Mouse (Mus musculus): ENCODE results near the gene Ulk4.
"Not testable (repeated sequence)": the region's sequence is repeated elsewhere in the genome, so short reads cannot be mapped to it uniquely, and the experiment has no call there.

Gene Ulk4

DNA sequence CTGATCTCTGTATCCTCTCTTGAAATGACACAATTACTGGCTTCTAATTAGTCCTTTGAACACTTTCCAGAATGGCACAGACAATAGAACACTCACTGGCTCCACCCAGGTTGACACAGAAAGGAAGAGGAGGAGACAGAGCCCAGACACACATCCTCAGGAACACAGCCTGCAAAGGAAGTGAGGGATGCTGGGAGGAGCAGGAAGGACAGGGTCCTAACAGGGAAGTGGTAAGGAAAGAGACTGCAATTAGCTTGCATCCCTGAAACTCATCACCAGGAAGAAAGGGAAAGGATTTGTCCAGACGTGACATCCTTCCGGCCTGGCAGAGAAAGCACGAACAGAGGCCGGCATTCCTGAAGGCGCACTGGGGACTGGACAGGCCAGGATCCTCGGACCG is 218.9 kb downstream of the Ulk4 start:
- no peak for DNase-seq

DNA sequence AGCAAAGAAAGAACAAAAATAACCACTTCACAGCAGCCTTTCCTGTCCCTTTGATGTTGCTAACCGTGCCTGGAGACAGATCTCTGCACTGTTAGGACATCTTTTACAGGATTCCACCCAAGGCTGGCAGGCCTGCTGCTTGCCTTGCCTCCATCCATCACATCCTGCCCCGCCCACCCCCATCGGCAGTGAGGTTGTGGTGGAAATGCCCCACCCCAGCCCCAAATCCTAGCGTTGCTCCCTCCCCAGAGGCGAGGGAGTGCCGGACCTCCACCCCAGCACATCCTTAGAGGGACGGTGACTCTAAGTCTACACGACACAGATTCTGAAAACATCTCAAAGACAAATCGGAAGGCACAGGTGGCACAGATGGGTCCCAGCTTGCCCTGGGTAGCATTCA is 219.6 kb downstream of the Ulk4 start:
- DNase-seq: no peak

DNA sequence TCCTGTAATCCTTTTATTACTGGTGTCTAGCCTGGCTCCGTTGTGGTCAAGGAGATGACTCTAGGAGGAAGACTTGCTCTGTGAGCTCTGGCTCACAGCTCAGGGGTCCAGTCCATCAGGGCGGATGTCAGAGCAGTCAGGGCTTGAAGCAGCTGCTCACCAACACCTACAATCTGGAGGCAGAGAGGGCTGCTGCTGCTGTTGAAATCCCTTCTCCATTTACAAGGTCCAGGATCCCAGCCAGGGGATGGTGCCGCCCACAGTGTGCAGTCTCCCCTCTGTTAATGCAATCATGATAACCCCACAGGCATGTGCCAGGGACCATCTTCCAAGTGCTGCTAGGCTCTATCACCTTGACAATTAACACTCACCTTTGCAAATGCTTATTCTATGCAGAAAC is 220.5 kb downstream of the Ulk4 start:
- DNase-seq: no peak

DNA sequence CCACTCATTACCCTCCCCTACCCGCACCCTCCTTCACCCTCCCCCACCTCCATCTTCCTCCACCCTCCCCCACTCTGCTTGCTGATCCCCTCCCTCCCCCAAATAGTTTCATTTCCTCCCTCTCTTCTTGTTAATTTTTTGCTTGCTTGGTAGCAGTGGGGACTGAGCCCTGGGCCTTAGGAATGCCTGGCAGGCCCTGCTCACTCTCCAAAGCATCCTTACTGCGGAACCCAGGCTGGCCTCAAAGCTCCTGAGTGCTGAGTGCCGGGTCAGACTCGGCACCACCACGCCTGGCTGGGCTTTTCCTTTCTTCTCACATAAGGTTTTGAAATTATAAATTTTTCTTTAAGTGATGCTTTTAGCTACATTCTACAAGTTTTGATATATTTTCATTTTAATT is 221.0 kb downstream of the Ulk4 start:
- no peak for DNase-seq

DNA sequence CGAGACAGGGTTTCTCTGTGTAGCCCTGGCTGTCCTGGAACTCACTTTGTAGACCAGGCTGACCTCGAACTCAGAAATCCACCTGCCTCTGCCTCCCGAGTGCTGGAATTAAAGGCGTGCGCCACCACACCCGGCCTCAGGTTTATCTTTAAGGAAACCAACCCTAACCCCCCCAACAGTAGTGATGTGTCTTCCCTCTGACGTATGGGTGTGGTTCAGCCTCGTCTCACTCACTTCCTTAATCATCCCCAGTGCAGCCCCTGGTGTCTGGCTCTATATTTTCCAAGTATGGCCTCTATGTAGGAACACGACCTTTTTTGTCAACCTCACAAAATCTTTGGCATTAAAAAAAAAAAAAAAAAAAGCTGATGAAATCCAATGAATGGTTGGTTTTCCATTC is 231.3 kb downstream of the Ulk4 start:
- DNase-seq: not testable (repeated sequence)

DNA sequence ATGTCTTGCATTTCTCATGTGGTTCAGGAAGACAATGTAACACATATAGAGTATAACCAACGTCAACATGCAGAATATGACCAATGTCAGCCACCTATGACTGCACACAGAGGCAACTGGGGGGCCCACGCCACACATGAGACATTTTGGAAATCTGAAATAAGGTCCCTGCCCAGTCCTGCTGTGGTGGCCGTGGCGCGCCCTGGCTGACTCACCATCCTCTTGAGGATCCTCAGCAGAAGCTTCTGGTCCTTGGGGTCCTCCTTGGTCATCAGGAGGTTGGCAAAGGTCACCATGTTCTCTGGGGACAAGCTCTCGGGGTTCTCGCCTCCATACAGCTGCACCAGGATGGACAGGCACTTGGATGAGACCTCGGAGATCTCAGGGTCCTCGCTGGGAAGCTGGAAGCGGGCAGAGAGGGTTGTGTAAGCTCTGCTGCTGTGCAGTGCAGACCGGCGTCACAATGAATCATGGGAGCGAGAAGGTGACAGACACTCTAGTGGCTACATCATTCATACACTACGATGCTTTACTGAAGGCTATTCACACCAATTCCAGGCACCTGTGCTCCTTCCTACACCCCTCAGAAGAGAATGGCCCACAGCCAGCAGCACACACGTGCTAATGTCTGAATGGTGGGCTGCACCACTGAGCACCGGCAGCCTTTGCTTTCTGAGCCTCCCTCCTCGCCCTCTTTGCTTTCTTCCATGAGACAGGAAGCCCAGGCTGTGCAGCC is 232.4 kb downstream of the Ulk4 start:
- DNase-seq: no peak

DNA sequence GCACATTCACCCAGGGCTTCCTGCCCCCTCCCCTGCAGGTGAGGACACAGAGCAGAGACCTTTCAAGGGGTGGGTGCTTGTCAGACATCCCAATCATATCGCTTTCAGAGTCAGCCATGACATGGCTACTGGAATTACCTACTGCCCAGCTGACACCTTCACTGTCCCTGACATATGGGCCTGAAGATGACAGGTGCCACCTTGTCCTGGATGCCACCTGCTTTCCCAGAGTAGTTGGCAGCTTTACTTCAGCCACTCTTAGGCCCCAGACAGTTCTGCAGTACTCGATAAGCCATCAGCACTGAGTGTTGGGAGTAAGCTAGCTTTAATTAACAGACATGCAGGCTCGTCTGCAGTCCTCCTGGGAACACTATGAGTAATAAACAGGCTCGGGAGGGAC is 234.0 kb downstream of the Ulk4 start:
- DNase-seq: peak; percentile 58

DNA sequence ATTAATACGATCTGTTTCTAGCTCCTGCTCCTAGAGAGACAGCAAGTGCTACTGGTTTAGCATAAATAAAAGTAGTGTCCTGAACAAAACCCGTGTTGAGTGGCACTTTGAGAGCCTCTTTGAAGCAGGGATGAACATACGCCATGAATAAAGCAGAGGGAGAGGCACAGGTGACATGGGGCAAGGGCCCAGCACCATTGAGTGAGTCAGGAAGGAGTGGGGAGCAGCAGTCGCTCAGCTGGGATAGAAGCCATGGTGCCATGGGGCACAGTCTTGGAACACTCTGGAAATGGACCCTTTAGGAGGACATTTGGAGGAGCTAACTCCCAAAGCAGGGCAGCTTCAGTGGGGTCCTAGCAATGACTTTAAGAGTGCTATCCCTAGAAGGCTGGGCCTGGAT is 238.6 kb downstream of the Ulk4 start:
- no peak for DNase-seq

DNA sequence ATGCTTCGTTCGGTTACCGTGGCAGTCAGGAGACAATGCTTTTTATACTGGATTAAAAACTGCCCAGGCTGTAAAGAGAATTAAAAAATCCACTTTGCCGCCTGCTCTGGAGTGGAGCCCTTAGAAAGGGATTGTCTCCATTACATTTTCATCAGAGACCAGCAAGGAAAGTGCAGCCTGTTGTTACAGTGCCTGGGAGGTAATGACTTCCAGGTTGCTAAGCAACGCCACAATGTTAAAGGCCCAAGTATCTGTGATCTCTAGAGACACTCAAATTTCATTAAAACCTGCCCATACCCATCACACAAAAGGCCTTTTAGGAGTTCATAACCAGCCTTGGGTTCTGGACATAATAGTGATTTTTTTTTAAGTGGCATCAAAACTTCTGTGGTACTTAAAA is 239.0 kb downstream of the Ulk4 start:
- DNase-seq: no peak

DNA sequence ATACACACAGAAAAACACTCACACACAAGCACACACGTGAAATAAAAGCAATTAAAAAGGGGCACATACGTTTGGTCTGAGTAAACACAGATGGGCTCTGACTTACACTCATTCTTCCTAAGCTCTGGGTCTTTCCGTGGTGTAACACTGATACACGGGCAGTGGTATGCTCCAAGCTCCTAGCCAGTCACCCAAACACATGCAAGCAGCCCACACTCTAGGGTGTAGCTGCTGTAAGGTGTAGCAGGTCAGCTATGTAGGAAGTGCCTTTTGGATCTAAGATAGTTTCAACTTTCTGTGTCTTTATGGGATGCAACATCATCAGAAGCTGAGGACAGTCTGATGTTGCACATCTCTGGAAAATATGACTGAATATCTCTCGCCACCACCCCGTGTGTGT is 241.7 kb downstream of the Ulk4 start:
- DNase-seq: no peak

DNA sequence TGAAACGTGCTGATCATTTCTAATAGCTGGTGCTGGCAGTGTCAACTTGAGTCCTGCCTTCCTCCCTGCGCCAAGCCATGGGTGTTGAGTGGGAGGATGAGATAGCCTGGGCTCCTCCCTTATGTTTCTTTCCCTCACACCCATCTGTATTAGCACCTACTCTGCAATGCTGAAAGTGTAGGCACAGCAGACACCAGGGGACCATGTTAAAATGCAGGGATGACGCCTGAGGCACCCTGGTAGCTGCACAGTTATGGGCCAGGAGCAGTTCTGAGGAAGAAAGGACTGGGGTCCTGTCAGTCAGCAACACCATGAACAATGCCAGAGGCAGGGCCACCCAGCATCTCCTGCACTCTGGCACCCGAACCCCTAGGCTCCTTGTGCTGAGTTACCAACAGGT is 243.4 kb downstream of the Ulk4 start:
- no peak for DNase-seq

DNA sequence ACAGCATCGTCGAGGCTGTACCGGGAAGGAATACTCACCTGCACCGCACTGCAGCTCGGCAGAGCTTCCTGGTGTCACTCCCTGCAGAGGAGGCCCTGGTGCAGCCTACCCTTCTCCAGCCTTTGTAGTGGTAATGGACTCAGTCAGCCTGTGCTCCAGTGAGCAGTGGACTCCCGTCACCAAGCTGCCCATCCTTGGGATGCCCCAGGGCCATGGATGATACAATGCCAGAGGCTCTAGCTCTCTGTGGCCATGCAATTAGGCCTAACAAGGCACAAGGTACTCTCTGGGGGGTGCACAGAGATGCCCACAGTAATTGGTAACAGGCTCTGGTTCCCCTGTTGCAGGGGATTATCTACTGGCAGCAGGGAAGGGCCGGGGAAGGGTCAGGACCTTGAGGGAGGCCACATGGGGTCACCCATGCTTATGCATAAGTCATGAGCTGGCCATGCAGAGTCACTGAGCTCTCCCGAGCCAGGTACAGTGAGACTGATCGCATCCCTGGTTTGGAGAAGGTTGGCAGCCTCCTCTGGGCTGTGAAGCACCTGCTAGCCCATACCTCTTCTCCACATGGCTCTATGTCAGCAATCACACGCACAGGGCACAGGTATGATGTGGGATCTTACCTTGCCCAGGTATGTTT is 244.6 kb downstream of the Ulk4 start:
- no peak for DNase-seq

DNA sequence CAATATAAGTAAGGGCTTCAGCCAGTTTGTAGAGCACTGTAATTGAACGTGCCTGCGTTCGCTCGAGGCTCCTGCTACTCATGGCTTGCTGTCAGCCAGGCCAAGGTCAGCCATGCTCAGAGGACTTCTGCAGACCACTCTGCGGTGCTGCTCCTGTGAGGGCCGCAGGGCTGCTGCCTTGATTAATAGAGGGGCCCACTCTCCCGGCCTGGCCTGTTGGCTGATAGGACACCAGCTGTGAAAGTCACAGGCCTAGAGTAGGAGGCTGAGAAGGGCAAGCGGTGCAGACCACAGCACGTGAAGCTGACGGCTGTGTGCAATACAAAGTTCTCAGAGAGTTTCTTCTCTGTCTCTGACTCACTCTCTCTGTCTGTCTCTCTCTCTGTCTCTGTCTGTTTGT is 246.0 kb downstream of the Ulk4 start:
- no peak for DNase-seq

DNA sequence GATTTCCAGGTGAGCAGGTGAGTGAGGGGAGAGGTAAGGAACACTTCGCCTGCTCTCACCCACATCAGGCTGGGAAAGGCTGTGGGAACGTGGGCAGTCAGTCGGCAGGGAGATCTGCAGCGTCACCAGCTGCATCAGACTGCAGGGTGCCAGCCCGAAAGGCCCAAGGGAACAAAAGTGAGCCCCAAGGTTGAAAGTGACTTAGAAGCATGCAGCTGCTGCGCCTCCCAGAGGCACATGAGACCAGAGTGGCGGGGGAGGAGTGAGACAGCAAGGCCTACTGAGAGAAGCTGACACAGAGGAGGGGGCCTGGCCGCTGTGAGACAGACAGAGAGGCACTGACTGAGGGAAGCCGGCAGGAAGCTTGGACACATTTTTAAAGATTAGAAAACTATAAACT is 247.2 kb downstream of the Ulk4 start:
- no peak for DNase-seq

DNA sequence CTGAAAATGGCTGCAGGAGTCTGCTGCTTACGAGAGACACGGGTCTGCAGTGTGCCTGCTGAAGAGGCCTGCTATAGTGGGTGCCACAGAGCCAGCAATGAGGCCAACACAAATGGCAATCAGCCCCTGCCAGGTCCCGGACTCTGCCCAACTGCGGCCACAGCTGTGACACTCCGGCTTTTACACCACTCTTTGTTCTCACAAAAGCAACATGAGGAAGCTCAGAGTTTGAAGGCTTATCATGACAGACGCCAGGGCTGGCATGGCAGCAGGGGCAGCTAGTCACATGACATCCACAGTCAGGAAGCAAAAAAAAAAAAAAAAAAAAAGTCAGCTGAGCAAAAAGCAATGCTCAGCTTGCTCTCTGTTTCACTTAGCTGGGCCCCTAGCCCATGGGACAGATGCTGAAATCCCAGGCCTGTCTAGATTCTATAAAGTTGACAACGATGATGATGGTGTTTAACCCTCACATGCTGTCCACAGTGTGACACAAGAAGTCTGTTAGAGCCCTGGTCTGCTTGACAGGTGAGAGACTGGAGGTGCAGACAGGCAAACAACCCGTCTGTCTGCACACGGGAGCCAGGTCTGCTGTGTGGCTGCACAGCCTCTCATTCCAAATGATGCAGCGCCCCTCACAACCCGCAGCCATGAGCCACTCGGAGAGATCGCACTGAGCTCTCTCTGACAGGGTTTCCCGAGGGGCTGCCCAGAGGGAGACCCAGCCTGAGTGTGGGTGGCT is 253.3 kb downstream of the Ulk4 start:
- DNase-seq: no peak

DNA sequence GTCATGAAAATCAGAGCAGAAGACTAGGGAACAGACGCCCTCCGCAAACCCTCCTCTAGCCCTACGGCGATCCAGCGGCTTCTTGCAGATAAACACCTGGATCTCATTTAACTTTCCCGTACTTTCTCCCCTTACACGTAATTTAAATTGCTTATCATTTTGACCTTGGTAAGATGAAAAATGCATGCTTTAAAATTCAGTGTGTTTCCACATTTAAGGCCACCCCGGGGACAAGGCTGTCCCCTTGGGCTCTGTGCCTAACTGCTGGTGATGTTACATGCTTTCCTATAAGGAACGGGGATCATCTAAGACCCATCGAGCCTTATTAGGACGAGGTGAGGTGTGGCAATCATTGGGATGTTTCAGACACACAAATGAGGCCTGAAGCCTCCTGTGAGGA is 256.6 kb downstream of the Ulk4 start:
- no peak for DNase-seq

DNA sequence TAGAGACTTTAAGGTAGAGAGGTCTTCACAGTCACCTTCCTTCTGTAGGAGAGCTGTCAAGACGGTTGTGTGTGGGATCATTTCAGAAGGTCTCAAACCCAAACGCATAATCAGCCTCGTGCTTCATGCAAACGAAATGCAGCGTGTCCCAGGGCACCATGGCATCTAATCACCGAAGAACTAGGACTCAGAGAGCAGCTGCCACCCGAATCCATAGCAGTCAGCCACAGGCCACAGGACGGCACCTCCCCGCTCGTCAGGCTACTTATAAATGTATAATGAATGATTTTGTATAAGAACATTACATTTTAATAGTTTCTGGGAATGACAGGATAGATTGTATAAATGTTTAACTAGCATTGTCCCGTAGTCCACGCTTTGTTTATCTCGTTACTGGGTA is 257.1 kb downstream of the Ulk4 start:
- DNase-seq: no peak

DNA sequence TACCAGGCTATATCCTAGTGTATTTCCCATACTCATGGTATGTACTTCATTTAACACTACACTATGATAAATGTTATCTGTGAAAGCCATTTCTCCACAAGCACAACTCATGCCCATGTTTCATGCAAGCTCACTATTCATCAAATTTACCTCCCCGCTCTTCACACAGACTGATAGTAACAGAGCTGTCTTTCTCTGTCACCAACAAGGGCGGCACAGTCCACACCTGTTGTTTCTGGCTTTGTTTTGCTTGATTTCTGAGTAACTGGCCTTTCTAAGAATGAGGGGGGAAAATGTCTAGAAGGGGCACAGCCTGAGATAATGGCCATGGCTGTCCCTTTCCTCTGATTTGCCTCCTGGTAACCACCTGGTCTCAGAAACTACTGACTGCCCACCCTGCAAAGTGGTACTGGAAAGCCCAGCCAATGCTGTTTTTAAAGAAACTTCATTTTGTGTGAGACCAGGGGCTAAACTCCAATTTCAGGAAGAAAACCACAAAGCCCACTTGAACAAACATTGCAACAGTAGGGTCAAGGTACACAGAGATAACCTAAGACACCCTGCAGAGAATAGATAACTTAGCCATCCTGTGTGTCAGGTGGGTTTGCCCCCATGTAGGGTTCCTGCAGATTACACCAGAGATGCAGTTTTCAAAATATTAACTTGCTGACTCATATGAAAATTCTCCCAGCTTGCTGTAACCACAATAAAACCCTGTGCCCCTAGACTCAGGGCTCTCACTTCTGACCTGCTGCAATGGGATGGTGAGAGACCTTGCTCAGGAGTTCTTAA is 258.3 kb downstream of the Ulk4 start:
- DNase-seq: no peak

DNA sequence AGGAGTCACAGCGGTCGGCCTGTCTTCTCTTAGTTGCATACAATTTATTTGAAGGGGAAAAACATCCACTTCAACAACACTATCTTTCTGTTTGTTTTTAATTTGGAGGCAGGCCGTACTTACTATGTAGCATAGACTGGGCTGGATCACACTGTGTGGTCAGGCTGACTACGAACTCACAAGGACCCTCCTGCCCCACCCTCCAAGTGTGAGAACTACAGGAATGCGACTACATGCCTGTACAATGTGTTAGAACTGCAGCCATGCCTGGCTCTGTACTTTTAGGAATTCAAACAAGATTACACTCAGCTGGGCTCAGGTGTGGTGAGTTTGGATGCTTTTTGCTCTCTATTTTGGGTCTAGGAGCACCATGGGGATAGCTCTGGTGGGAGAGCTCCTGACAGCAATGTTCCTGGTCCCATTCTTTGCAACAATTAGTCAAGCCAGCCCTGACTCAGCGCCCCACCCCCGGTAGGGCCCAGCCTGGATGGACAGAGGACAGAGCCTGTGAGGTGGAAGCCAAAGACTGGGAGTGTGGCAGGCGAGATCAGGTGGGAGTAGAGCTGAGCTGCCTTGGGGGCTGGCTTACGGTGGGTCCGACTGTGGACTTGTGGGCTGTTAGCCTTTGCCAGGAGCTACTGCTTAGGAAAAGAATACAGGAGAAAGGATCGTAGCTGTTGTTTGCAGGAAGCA is 261.0 kb downstream of the Ulk4 start:
- no peak for DNase-seq

DNA sequence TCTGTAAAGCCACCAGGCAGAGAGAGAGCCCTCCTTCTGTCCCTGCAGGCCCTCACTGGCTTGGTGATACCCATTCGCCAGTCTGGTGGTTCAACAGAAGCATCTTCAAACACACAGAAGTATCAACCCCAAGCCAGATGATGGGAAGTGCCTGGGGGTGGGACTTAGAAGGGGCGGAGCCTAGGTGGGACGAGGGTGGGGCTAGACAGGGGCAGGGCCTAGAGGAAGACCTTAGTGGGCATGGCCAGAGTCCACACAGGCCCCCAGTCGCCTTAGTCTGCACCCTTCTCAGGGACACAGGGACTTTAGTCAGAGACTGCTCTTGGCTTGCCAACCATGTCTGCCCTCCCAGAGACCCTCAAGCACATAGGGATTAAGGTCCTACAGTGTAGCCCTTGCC is 265.5 kb downstream of the Ulk4 start:
- DNase-seq: no peak

DNA sequence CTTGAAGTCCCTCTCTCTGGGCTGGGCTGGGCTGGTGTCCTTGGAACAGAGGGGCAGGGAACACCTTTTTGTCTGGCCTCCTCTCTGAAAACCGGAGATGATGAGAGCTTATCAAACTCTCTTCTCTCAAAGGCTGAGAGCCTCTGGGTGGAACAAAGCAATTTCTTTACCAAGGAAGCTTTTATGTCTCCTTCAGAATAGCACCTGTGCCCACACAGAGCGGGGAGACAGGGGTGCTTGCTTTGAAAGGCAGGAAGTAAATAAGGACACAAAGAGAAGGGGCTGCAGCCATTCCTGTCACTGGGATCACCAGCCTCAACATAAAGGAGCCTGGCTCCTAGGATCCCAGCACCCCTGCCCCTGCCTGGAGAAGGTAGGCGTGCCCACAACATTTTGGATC is 266.5 kb downstream of the Ulk4 start:
- DNase-seq: no peak

DNA sequence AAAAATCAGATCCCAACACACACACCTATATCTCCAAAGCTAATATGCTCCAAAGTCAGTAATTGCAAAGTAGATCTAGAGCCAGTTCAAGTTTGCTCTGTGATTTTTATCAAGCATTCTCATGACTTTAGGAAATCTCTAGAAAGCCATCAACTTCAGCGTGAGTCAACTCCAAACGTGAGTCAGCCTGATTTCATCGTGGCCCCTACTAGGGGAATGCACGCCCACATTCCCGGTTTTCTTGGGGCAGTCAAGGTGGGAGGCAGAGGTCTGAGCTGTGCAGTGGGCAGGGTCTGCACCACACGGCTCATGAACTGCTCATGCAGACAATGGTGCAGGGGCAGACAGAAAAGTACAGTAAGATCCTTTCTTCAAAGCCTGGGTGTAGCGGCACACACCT is 271.0 kb downstream of the Ulk4 start:
- DNase-seq: no peak

All from cerebellum, adult 9-10 months (tissue).